Mouse (Mus musculus) right cerebral cortex, adult 2 months (tissue): ENCODE data around the gene Tcf7.

Experiments
- DNase-seq, 2 experiments: peaks; one replicate each; pipeline ENCODE4 v3.0.0; 2021 to 2022; ENCODE audit warnings: low spot score in 2 of 2

Gene Tcf7

GRCm38 (mm10) chr11:52268104-52268835, 14.5 kb downstream of the Tcf7 start:
- no peak for DNase-seq

GRCm38 (mm10) chr11:52267271-52267670, 15.5 kb downstream of the Tcf7 start:
- no peak for DNase-seq

GRCm38 (mm10) chr11:52265616-52266307, 17.1 kb downstream of the Tcf7 start:
- no peak for DNase-seq

GRCm38 (mm10) chr11:52264871-52265270, 17.9 kb downstream of the Tcf7 start:
- DNase-seq = no peak

- DNase-seq = no peak
These were observed 20.5 kb downstream of the Tcf7 start for GRCm38 (mm10) chr11:52262338-52262737.

- no peak for DNase-seq
These were observed 20.9 kb downstream of the Tcf7 start for GRCm38 (mm10) chr11:52261937-52262336.

GRCm38 (mm10) chr11:52260878-52261277, 21.9 kb downstream of the Tcf7 start:
- DNase-seq = no peak

GRCm38 (mm10) chr11:52258711-52259110, 24.1 kb downstream of the Tcf7 start:
- no peak for DNase-seq

- no peak for DNase-seq
These were observed 25.4 kb downstream of the Tcf7 start for GRCm38 (mm10) chr11:52257376-52257775.

GRCm38 (mm10) chr11:52255077-52255476, 27.7 kb downstream of the Tcf7 start:
- no peak for DNase-seq

- peak; percentile 65 to 72 for DNase-seq
These were observed 29.0 kb downstream of the Tcf7 start for GRCm38 (mm10) chr11:52253674-52254375.

- DNase-seq = no peak
These were observed 30.1 kb downstream of the Tcf7 start for GRCm38 (mm10) chr11:52252692-52253091.

GRCm38 (mm10) chr11:52251770-52252169, 31.0 kb downstream of the Tcf7 start:
- no peak for DNase-seq

GRCm38 (mm10) chr11:52249452-52249851, 33.4 kb downstream of the Tcf7 start:
- DNase-seq = no peak

- DNase-seq = no peak
These were observed 41.8 kb downstream of the Tcf7 start for GRCm38 (mm10) chr11:52240898-52241542.

GRCm38 (mm10) chr11:52234509-52234908, 48.3 kb downstream of the Tcf7 start:
- no peak for DNase-seq

- no peak for DNase-seq
These were observed 48.9 kb downstream of the Tcf7 start for GRCm38 (mm10) chr11:52233906-52234305.

- no peak for DNase-seq
These were observed 49.7 kb downstream of the Tcf7 start for GRCm38 (mm10) chr11:52233043-52233653.

GRCm38 (mm10) chr11:52231606-52232541, 50.9 kb downstream of the Tcf7 start, which contains the start of gene Skp1a:
Gene Skp1a (plus strand): TSS chr11:52231995.
- DNase-seq = peak; percentile 88 to 93

- DNase-seq = no peak
These were observed 52.1 kb downstream of the Tcf7 start for GRCm38 (mm10) chr11:52230694-52231093.
